17 mouse cellular contexts compared by ENCODE assay signal in the genomic region with DNA sequence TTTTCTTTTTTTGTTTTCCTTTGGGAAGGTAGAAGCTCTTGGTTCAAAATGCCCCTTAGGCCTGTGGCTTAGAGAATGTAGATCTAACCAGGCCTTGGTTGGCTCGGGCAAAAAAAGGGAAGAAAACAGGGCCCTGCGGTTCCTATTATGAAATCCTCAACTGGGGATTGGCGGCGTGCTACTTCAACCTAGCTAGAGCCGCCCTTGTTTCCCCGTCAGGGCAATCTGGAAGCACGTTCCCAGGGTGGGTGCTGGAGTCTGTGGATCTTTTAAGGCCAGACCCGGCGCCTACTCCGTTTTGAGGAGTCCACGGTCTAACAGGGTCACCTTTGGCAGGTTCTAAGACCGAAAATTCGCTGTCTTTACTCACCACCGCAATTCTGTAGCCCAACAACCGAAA. TPM values are rescaled to one million over a fixed set of nuclear protein-coding genes. Genes with fewer than 3 reads are reported as not detected.
DNase-seq lines count a peak whose midpoint lies in the region; ATAC-seq lines count a peak whose summit lies in the region.
"Had no signal": no experiment of that assay in that cellular context is flagged by ENCODE, and none has a peak within 500 bp of the region (broad histone marks: within the 10 kb centered on the region; RNA-seq: fewer than 3 reads in every experiment).

No protein-coding gene starts in this region.

- WGBS in kidney, embryonic 15.5 days = 8% methylated on average over 15 of the region's 15 CpGs
- WGBS in embryonic facial prominence, embryonic 14.5 days = 14% methylated on average over 15 of the region's 15 CpGs

- ATAC-seq in kidney, embryonic 15.5 days (replicated peaks; ENCODE audit: low FRiP score) = no peak
- no peak for ATAC-seq in embryonic facial prominence, embryonic 14.5 days (ENCODE audit: low read depth)
- peak; percentile 79 for ATAC-seq in megakaryocyte, adult 5-6 weeks (ENCODE audit: poor library complexity, severe bottlenecking)
- ATAC-seq in megakaryocyte-erythroid progenitor cell, adult 5-6 weeks (replicated peaks; ENCODE audit: low FRiP score, low TSS enrichment, poor library complexity, severe bottlenecking) = no peak
- ATAC-seq: activated CD4-positive, CD25-positive, alpha-beta regulatory T cell, adult 4 months had no signal

- H3K9me3 ChIP-seq in kidney, embryonic 15.5 days (replicated peaks) = no peaks in the 10 kb centered on the region
- H3K9me3 ChIP-seq in embryonic facial prominence, embryonic 14.5 days (ENCODE audit: control insufficient read depth, low read length) = no peaks in the 10 kb centered on the region
- H3K9me3 ChIP-seq: forebrain, embryonic 15.5 days; neural tube, embryonic 12.5 days had no signal

- H3K27ac ChIP-seq in kidney, embryonic 15.5 days = peak overlapping the region; percentile 63
- no peak overlapping the region; the same call in 1 of the 2 replicates for H3K27ac ChIP-seq in embryonic facial prominence, embryonic 14.5 days (replicated peaks; ENCODE audit: low read depth, low read length)
- H3K27ac ChIP-seq: forebrain, embryonic 15.5 days; hindbrain, embryonic 14.5 days; neural tube, embryonic 12.5 days had no signal

- H3K4me3 ChIP-seq in kidney, embryonic 15.5 days (replicated peaks) = peak overlapping the region; percentile 37
- peak overlapping the region; percentile 28 for H3K4me3 ChIP-seq in embryonic facial prominence, embryonic 14.5 days (ENCODE audit: low read depth, low read length)
- H3K4me3 ChIP-seq: forebrain, embryonic 15.5 days; megakaryocyte, embryonic 14.5 days had no signal

- no peaks in the 10 kb centered on the region for H3K36me3 ChIP-seq in kidney, embryonic 15.5 days
- no peaks in the 10 kb centered on the region for H3K36me3 ChIP-seq in embryonic facial prominence, embryonic 14.5 days (ENCODE audit: control insufficient read depth, insufficient read depth, low read length)
- H3K36me3 ChIP-seq: forebrain, embryonic 15.5 days; neural tube, embryonic 12.5 days had no signal

- peak overlapping the region; percentile 74 for H3K4me2 ChIP-seq in kidney, embryonic 15.5 days
- H3K4me2 ChIP-seq in embryonic facial prominence, embryonic 14.5 days (ENCODE audit: low read depth, low read length) = peak overlapping the region; percentile 44
- H3K4me2 ChIP-seq: forebrain, embryonic 15.5 days; lung, embryonic 14.5 days had no signal

- peaks cover 49% of the 10 kb centered on the region for H3K4me1 ChIP-seq in kidney, embryonic 15.5 days
- 0 out of 2 replicates have a peak, but pooled peaks cover 3% of the 10 kb centered on the region for H3K4me1 ChIP-seq in embryonic facial prominence, embryonic 14.5 days (ENCODE audit: control insufficient read depth, insufficient read depth, low read length)

- no peak for DNase-seq in kidney, postnatal 14 days
- peak; percentile 53 for DNase-seq in embryo, embryonic 9.5 days (ENCODE audit: extremely low spot score)
- no peak for DNase-seq in embryonic facial prominence, embryonic 14.5 days (ENCODE audit: low spot score)
- no peak for DNase-seq in lung, postnatal 14 days
- DNase-seq: cerebellum, adult 11 months; gastrocnemius, postnatal 25 days; kidney, postnatal 10 days; lung, embryonic 14.5 days; thymus, postnatal 25 days had no signal

- peaks cover 99% of the 10 kb centered on the region for H3K27me3 ChIP-seq in kidney, embryonic 15.5 days
- peaks cover 93% of the 10 kb centered on the region for H3K27me3 ChIP-seq in embryonic facial prominence, embryonic 14.5 days (replicated peaks; ENCODE audit: control insufficient read depth, insufficient read depth, low read length)

- peak overlapping the region; percentile 8; the same call in 1 of the 2 replicates for H3K9ac ChIP-seq in kidney, embryonic 15.5 days
- H3K9ac ChIP-seq in embryonic facial prominence, embryonic 14.5 days (ENCODE audit: low read depth, low read length) = peak overlapping the region; percentile 6; the same call in 1 of the 2 replicates
- H3K9ac ChIP-seq: forebrain, embryonic 15.5 days; hindbrain, embryonic 14.5 days; lung, embryonic 14.5 days; neural tube, embryonic 12.5 days had no signal

RNA-seq across cellular contexts. Expression of a gene that starts 1.1 kb away (rescaled TPM):
- polyA plus RNA-seq in kidney, embryonic 15.5 days (2015; fragmentation: Nextera tagmentation; extraction: Ambion mirVana) = 2.8 and 4.1 TPM in 2 replicates
- polyA plus RNA-seq in embryonic facial prominence, embryonic 14.5 days (2014; fragmentation: Nextera tagmentation; extraction: Ambion mirVana) = 4.6 and 5.0 TPM in 2 replicates
- 0.36 TPM in 1 of 2 replicates, not detected in the other for total RNA-seq in megakaryocyte, adult 5-6 weeks (2015)
- 0.07 TPM in 1 of 2 replicates, not detected in the other for total RNA-seq in megakaryocyte, adult 5-6 weeks (2017)
- not detected in 2 replicates for total RNA-seq in megakaryocyte-erythroid progenitor cell, adult 5-6 weeks (2014; fragmentation: Nextera tagmentation)
- not detected in 2 replicates for total RNA-seq in megakaryocyte-erythroid progenitor cell, adult 5-6 weeks (2017)
- total RNA-seq: gastrocnemius, postnatal 25 days had no signal
- polyA plus RNA-seq: activated CD4-positive, CD25-positive, alpha-beta regulatory T cell, adult 4 months had no signal
